Mouse (Mus musculus) kidney, adult 9 months (tissue): ENCODE measurements around the gene Ptpn14.

Source experiments
- DNase-seq: peaks from one replicate; pipeline ENCODE4 v3.0.0; 2022

The Ptpn14 gene

DNA sequence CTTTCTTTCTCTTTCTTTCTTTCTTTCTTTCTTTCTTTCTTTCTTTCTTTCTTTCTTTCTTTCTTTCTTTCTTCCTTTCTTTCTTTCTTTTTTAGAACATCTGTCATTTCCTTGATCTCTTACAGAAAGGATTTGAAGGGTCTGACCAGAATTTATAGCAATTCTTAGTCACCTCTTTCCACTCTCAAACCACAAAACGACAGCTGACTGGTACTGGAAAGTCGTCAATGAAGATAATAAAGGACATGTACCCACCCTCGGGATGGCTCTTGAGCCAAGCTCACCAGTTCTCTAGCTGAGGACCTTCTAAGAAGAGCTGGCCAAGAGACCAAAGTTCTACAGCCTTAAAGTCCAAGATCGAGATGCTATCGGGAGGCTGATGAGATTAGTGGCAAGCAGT, 9.5 kb upstream of the Ptpn14 start:
- no peak for DNase-seq

DNA sequence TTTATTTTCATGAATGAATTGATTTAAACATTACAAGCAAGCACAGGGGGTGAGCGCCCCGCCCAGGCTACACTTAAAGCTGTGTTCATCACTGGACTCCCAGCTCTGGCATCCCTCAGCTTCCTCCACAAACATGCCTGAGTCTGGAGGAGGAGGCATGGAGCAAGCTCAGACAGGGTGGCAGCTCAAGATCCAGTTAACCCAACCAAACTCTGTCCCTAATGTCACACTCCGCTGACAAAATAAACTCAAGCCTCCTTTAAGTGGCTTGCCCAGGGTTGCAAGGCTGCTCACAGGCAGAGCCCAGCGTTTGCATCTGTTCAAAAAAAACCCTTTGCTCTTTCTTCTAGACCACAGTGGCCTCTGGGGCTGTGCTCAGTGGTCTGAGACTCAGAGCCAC, 1.9 kb upstream of the Ptpn14 start:
- no peak for DNase-seq

DNA sequence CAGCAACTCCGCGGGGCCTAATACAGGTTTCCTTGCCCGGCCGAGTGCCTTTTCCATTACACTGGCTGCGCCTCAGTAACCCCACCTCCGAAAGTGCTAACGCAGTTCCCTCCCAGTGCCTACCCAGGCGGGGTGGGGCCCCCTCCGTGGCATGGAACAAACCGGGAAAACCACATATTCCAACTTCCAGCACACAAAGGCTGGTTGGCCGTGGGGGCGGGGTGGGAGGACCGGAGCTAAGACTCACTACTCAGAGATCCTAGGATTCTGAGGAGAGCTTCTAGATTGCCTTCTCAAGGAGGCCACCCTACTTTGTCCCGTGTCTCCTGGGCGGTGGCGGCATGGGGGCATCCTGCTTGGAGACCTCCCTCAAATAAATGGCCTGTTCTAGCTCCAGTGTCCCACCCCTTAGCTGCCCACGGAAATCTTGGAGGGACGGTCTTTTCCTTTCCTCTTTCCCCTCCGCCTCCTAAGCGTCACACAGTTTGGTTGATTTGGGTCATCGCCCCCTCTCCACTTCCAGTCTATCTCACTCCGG, 653 bp upstream of the Ptpn14 start:
- DNase-seq = peak; percentile 82

DNA sequence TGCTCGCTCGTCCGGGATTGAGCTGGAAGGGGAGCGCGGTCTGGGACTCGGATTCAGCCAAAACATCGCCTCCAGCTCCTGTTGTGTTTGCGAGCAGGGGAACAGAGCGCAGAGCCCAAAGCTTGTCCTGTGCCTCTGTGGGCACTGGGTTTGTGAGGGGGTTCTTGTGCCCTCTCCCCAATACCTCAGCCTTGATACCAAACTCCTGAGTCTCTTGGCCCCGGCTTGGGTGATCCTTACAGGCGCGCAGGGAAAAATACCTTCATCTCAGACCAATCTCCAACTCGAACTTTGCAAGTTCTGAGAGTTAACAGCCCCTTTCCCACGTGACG, 682 bp downstream of the Ptpn14 start:
- no peak for DNase-seq

DNA sequence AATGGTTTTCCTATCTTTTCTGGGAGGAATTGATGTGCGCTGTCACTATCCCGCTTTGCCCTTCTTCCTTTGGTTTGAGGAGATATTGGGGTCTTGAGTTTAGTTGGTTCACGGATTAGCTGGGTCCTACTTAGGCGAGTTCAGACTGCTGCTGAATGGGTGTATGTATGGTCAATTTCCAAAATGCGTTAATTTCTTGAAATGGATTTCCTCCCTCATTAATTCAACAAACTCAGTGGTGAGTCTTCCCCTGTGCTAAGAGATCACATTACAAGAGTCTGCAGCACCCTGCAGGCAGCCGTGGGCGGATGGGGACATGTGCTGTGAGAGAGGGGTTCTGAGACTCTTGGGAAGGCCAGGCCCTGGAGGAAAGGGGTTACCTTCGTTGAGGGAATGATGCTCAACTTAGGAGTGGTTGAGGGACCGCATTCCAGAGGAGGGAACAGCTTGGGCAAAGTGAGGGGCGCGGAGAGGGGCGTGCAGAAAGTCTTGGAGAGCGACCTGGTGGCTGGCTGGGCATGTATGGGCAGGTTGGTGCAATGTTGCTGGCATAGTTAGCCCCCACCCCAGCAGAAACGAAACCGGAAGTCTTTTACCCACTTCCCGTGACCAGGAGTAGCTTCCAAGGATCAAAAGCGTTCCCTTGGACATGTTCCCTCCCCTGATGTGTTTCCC, 1.2 kb downstream of the Ptpn14 start:
- no peak for DNase-seq

DNA sequence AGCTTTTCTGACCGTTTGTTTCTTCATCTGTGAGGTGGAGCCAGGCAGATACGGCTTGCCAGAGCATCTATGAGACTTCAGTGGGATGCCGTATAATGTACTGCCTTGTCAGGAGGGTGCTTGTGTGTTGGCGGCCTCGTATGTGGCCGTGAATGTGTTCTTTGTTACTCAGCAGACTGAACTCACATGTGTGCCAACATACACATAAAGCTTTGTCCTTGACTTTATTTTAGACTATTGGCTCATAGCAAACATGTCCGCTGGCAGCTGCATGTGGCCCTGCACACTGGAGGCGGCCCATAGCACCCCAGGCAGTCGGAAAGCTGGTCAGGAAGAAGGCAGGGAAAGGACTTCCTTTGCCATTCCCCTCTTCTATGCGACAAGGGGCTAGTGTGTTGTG, 3.6 kb downstream of the Ptpn14 start:
- no peak for DNase-seq

DNA sequence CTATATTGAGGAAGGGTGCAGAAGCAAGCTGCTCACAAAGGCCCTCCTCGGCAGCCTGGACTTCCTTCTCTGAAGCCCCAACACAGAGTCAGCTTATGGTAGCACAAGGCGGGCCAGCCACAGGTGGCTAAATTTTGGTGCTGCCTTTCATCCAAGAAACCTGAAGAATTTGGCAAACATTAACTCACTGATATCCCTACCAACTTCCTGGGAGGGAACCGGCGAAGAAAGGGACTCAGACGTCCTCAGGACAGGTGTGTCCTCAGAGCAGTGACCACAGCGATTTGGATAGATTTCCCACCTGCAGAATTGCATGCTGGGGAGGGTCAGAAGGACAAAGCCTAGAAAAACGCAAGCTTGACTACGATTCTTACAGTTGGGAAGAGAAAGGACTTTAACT, 4.1 kb downstream of the Ptpn14 start:
- DNase-seq = no peak

DNA sequence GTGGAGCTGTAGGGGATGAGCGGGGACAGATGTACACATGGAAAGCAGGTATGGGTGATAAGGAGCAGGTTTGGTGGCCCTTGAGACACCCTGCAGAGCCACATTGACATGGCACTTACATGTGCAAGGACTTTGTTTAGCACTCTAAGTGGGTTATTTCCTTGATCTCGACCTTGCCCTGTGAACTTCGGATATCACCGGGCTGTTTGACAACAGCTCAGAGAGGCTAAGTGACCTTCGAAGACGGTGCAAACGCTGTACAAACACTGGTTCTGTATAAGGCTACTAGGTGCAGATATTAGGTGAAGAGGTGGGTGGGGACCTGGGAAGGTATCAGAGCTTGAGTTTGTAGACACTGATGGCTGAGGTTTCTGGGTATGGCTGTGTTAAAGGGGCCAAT, 12.0 kb downstream of the Ptpn14 start:
- DNase-seq = no peak

DNA sequence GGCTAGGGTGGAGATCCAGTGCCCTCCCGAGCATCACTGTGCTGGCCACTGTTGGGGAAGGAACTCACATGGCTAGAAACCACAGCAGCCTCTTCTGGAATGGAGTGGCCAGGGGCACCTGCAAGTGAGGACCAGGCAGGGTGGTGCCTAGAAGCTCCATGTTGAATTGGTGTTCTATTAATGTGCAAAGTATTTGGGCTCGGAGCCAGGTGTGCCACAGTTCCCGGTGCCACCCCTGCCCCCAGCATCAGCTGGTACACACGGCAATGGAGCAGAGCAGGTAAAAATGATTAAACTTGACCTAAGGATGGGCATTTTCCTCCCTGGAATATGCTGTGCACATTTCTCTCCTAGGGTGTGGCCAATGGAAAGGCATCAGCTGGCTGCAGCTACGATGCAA, 14.0 kb downstream of the Ptpn14 start:
- no peak for DNase-seq

DNA sequence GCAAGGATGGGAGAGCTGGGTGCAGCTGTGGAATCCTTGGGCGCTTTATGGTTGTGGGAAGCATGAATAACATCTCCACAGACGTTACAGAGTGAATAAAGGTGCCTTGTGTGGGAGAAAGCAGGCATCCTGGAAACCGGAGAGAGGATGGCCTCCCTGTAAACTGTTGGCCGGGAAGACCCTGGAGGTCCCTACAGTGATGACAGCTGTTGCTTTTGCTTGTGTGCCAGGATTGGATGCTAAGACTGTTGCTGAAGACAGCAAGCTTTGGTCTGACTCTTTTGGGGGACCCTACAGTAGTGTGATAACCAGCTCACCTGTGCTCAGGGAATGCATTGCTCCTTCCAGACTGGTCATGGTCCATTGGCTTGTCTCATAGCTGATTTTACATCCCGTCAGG, 15.1 kb downstream of the Ptpn14 start:
- no peak for DNase-seq

DNA sequence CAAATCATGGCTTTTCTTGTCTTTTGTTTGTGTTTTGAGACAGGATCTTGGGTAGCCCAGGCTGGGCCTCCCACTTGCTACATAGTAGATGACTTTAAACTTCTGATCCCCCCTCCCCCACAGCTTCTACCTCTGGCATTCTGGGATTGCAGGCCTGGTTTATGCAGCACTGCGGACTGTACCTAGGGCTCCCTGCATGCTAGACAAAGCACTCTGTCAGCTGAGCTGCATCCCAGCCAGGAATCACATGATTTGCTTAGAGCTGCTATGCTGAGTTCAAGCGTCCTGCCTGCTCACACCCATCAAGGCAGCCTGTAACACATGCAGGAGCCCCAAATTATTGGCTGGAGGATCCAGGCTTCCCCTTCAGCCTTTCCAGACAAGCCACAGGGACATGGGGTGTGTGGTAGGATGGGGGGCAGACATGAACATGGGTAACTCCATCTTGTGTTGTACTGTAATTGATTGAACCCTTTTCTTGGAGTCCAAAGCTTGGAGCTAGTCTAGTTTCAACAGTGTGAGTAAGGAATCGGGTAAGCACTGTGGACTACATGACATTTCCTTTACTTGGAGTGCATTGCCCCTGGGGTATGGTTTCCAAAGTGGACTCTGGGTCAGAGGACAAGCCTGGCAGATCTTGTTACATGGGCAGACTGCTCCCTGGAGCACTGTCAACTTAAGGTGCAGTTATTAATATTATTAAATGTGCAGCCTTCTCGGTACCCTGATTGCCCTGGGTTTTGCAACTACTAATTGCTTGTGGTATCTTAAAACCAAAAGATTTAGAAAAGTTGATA, 17.0 kb downstream of the Ptpn14 start:
- DNase-seq = no peak

DNA sequence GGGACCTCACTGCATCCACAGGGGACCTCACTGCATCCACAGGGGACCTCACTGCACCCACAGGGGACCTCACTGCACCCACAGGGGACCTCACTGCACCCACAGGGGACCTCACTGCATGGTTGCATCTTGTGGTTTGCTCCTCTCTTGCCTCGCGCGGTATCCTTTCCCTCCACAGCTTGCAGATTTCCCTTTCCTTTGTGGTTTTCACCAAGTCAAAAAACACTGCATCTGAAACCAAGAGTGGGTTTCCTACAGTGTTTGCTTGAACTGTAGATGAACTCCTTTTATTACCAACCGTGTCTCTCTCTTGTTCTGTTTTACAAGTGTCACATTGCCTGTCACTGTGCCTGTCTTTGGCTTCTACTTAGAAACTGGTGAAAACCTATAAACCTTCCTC, 18.5 kb downstream of the Ptpn14 start:
- DNase-seq = no peak

DNA sequence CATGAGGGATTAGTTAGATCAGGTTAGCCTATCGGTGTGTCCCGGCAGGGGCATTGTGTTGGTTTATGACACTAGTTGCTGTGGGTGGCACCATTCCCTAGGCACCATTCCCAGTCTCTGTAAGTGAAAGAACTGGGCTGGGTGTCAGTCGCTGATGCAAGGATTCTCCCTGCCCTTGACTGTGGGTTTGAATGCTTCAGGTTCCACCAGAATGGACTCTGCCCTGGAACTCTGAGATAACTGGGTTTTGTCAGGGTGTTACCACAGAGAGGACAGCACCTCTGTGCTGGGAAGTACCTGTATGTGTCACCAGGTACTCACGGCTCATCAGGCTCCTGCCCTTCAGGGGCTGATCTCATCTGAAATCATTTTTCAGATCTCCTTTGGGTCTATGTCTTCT, 21.7 kb downstream of the Ptpn14 start:
- DNase-seq = no peak

DNA sequence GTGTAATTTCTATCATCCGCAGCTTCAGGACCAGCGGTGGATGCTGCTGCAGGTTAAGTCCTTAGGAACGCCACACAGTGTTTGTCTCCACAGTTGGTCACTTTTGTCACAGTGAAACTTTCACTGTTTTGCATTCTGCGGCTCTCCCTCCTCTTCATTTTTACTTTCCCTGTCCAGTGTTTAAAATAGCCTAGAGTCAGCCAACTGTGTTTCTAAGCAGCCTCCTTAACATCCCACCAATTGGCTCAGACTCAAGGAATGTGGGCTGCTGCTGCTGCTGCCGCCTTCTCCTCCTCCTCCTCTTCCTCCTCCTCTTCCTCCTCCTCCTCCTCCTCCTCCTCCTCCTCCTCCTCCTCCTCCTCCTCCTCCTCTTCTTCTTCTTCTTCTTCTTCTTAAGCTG, 22.2 kb downstream of the Ptpn14 start:
- DNase-seq = no peak

DNA sequence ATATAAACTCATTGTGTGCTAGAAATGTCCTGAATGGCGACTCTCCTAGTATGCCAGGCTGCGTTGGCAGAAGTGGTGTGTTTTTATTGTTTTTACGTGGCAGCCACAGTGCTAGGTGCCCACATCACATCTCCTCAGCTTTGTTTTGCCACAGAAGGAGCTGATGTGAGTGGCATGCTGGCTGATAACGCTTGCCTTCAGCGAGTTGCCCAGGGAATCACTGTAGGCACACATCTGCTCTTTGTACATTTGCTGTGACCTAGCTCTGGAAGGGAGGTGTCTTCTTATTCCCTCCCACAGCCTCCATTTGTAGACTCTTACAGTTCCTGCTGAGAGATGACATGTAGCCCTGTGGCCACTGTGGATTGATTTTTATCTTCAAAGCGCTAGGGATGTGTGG, 24.2 kb downstream of the Ptpn14 start:
- DNase-seq = no peak

DNA sequence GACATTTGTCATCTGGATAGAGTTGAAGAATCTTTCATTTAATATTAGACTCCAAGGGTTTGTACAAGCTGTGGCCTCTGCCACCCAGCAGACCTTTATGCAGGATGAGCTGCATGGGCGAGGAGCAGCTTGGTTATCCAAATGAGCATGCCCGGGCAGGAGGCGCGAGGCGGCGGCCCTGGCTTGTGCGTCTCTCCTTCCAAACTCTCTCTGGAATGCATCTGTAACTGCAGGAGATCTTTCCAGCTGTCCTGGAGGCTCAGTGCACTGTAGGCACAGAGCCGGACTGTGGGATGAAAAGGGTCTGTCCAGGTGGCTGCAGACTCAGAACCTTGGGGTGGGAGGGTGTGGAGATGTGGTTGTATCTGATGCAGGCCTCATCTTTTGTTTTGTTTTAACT, 27.0 kb downstream of the Ptpn14 start:
- DNase-seq = no peak

DNA sequence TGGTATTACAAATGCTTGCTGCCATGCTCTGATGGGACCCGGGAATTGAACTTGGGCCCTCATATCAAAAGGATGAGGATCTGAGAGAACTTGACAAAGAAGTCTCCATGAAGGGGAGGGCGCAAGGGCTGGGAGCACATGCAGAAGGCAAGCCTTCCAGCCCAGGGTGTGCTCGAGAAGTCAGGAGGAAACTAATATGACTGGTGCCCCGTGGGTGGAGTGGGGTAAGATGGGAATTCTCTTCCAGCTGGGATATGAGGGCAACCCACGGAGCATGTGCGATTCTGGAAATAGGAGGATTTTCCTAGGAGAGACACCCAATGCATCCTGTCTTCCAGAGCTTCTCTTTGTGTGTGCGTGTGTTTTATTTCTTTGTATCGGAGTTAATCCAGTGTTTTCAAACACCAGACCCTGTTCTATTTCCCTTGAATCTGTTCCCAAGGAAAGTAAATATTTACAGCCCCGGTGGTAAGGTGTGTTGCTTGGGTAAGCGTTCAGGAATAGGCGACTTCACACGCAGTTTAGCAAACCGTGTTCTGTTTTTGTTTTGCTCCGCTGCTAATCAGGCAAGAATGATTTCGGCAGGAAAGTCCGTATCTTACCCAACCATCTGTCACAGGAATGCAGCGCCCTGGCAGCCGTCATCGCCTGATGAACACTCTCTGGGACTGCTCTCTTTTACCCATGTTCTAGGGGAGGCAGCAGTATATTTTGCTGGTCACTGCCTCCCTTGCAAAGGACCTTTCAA, 28.4 kb downstream of the Ptpn14 start:
- peak; percentile 46 for DNase-seq

DNA sequence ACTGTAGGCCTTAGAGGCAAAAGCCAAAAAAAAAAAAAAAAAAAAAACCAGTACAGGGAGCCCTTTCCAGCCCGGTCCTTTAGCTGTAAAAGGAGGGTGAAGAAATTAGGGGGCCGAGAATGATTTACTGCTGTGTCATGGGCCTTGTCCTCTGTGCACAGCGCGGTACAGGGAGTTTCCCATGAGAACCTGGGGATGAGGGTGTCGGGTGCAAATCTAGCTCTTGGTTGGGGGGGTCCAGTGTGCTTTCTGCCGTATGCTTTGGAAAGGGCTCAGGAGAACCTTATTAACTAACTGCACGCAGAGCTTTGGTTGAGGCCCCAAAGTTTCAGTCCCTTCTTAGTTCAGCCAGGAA, 29.0 kb downstream of the Ptpn14 start:
- DNase-seq = no peak

DNA sequence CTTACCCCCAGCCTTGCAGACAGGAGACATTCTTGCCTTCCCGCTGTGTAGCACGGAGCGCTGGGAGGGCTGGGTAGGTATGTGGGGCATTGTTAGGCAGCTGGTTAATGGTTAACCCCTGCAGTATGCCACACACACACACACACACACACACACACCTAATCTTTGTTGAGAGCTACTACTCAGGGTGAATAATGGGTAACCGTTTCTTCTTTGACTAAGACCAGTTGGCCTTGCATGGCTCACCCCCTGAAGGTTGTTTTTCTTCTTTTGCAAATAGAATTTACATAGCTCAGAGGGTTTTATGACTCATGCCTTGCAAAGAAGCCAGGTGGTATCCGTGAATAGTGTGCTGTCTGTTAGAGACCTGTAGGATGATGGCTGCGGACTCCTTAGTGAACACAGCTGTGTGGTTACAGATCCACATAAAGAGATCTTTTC, 33.5 kb downstream of the Ptpn14 start:
- peak; percentile 75 for DNase-seq

DNA sequence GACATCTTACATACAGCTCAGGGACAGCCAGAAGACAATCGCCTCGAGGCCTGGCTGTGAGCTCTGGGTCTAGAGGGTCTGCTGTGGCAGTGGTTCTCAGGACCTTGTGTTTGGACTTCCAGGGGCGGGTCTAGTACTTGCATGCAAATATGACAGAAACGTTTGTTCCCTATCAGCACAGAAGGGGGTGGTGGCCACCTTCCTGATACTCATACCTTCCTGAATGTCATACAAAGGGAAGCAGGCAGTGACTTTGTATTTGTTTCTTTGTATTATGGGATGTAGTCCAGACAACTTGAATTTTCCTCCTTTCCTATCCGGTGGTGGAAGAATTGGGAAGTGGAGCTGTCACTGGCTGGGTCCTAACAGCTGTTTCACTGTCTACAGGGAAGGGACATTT, 36.2 kb downstream of the Ptpn14 start:
- DNase-seq = no peak

DNA sequence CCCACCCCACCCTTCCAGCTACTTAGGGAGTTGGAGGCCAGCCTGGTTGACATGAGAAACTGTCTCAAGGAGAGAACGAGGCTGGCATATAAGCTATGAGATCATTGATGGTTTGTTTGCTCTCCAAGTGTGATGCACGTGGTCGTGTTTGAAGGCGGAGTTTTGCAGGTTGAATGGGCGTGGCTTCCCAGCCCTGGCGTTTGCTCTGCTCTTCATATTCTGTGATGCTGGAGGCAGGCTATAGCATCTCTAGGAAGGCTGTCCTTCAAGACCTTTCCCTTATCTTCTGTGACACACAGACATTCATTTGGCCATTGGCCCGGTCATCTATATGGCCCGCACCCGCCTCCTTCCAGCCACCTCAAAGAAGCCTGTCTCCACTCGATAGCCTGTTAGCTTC, 39.1 kb downstream of the Ptpn14 start:
- no peak for DNase-seq

DNA sequence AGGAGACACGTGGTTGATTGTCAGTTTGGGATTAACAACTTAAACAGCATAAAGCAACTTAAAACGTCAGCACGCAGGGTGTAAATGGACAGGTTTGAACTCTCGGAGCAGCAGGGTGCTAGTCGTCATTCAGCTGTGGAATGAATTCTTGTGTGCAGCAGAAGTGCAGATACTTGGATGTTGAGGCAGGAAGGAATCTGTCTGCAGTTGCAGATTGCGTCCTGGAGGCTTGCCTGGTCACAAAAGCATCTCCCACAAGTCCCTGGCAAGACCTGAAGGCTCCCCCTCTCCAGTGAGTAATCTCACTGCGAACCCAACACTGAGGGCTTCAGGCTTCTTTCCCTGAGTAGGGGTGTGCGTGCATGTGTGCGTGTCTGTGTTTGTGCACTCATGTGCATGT, 39.8 kb downstream of the Ptpn14 start:
- DNase-seq = no peak

DNA sequence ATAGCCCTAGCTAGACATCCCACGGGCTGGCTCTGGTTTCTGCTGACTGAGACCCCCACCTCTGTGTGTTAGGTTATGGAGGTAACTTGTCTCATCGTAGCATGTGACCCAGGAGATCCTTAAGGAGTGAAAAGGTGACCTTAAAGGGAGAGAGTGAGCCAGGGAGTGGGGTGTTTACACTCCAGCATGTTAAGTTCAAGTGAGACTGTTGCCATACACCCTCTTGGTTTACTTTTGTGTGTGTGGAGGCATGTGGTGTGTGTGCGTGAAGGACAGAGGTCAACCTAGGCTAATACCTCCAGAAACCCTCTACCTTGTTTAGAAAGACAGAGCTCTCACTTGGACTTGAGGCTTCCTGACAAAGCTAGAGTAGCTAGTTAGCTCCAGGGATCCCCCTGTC, 42.4 kb downstream of the Ptpn14 start:
- no peak for DNase-seq

DNA sequence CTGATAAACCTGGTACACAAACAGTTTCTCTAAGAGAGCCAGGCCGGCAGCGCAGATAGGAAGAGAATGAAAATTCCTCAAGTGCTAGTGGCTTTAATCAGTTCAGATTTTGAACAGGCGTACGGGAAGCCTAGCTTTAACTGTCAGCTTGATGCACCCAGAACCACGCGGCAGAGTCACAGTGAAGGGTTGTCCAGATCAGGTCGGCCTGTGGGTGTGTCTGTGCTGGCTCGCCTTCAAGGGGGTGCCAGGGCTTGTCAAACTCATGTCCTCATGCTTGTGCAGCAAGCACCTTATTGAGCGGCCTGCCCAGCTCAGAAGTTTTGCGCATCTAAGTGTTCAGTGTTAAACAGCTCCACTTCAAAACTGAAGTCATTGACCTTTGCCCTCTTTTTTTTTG, 44.6 kb downstream of the Ptpn14 start:
- no peak for DNase-seq
